Mouse (Mus musculus): ENCODE results near the gene 1700025C18Rik. TPM values are rescaled to one million over a fixed set of nuclear protein-coding genes. Genes with fewer than 3 reads are reported as not detected.
A peak's percentile ranks its signal among the peaks of the same experiment; 100 is the strongest.

1700025C18Rik gene
- polyA plus RNA-seq, 1 experiment from 2014 or later = not detected

GRCm38 (mm10) chr2:165055905-165056304 lies 34.6 kb downstream of the 1700025C18Rik start:
- 0 out of 2 replicates have a peak overlapping the region, but pooled peaks have one; percentile 33 for H3K27ac ChIP-seq (replicated peaks)
- H3K27me3 ChIP-seq (replicated peaks) = peaks cover 45% of the 10 kb centered on the region
- peak overlapping the region; percentile 48 for H3K4me3 ChIP-seq
- no peaks in the 10 kb centered on the region for H3K36me3 ChIP-seq
- H3K9ac ChIP-seq = peak overlapping the region; percentile 61
- peaks cover 17% of the 10 kb centered on the region for H3K4me1 ChIP-seq
- WGBS = 1% methylated on average over 7 of the region's 7 CpGs
- no peaks in the 10 kb centered on the region; the same call in 1 of the 2 replicates for H3K9me3 ChIP-seq
- H3K4me2 ChIP-seq = peak overlapping the region; percentile 69
- no peak for ATAC-seq (ENCODE audit: extremely low read depth, insufficient number of reproducible peaks, low FRiP score, low TSS enrichment)

- H3K9ac ChIP-seq = peak within 1 kb of the TSS; percentile 61
- peak within 1 kb of the TSS; percentile 48 for H3K4me3 ChIP-seq
- 10% methylated on average over 25 of the region's 25 CpGs for WGBS
- H3K27me3 ChIP-seq (replicated peaks) = peaks cover 50% of the 10 kb centered on the region
- H3K4me2 ChIP-seq = peak within 1 kb of the TSS; percentile 69
- no peaks in the 10 kb centered on the region for H3K36me3 ChIP-seq
- ATAC-seq (ENCODE audit: extremely low read depth, insufficient number of reproducible peaks, low FRiP score, low TSS enrichment) = 0 out of 2 replicates have a peak, but pooled peaks have one; percentile 59
- 0 out of 2 replicates have a peak within 1 kb of the TSS, but pooled peaks have one; percentile 33 for H3K27ac ChIP-seq (replicated peaks)
- H3K4me1 ChIP-seq = peaks cover 17% of the 10 kb centered on the region
- no peaks in the 10 kb centered on the region; the same call in 1 of the 2 replicates for H3K9me3 ChIP-seq
Measured at GRCm38 (mm10) chr2:165054888-165055852, 35.4 kb downstream of the 1700025C18Rik start, which contains the start of gene Cd40. TSS of gene Cd40 (plus strand) at chr2:165055627.

DNA sequence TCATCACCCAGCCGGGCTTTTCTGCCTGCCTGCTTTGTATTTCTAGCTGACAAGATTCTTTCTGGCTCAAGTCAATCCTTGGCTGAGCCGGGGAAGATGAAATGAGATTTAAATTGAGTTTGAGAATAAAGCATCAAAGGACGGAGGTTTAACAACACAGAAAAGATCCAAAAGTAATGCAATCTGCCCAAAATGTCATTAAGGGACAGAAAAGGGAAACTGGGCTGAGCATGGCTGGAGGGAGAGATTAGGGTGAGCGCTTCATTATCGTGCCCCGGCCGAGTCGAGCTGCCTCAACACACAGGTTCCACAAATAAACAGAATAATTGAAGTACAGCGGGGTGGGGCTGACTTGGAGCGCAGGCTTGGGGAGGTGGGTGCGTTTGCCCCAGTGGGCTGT lies 39.0 kb downstream of the 1700025C18Rik start:
- Histone ChIP-seq H3K9me3 (no peaks in the 10 kb centered on the region; the same call in 1 of the 2 replicates), H3K4me2 (no peak overlapping the region), H3K4me1 (peaks cover 17% of the 10 kb centered on the region), H3K36me3 (no peaks in the 10 kb centered on the region), H3K27me3 (replicated peaks) (peaks cover 39% of the 10 kb centered on the region), H3K4me3 (no peak overlapping the region), H3K27ac (replicated peaks) (no peak overlapping the region), H3K9ac (no peak overlapping the region)
- ATAC-seq (ENCODE audit: extremely low read depth, insufficient number of reproducible peaks, low FRiP score, low TSS enrichment) = no peak
- 36% methylated on average over 11 of the region's 11 CpGs for WGBS

DNA sequence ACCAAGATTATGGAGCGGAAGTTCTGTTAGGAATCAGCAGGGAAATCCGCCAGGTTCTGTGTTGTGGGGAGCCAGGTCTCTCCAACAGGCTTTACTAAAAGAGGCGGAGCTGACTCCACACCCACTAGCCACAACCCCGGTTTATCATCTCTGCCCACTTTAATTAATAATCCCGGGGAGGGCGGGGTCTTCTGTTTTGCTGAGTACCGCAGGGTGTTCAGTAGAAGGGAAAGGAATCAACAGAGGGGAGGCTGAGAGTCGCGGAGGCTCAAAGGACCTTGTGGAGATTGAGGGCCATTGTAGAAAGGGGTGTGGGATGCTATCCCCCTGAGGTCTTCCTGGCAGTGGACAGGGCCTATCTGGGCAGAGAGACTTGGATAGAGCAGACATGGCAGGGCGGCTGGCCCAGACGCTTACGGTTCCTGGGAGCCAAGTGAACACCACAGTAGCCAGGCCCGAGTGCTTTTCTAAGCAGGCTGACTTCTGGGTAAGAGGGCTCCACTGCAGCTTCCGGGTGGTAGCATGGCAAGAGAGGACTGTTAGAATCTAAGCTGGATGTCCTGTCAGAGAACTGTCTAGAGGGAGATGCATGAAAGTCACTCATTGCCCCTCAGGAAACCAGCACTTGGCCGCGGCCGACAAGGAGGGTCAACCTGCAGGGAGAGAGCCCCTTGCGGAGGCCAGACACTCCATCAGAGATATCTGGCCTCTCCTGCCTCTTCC lies 39.6 kb downstream of the 1700025C18Rik start:
- H3K4me1 ChIP-seq = peaks cover 12% of the 10 kb centered on the region
- no peaks in the 10 kb centered on the region for H3K36me3 ChIP-seq
- no peak overlapping the region for H3K4me2 ChIP-seq
- no peaks in the 10 kb centered on the region; the same call in 1 of the 2 replicates for H3K9me3 ChIP-seq
- no peak overlapping the region for H3K27ac ChIP-seq (replicated peaks)
- H3K27me3 ChIP-seq (replicated peaks) = peaks cover 33% of the 10 kb centered on the region
- H3K9ac ChIP-seq = no peak overlapping the region
- H3K4me3 ChIP-seq = no peak overlapping the region
- ATAC-seq (ENCODE audit: extremely low read depth, insufficient number of reproducible peaks, low FRiP score, low TSS enrichment) = no peak
- 68% methylated on average over 18 of the region's 18 CpGs for WGBS

DNA sequence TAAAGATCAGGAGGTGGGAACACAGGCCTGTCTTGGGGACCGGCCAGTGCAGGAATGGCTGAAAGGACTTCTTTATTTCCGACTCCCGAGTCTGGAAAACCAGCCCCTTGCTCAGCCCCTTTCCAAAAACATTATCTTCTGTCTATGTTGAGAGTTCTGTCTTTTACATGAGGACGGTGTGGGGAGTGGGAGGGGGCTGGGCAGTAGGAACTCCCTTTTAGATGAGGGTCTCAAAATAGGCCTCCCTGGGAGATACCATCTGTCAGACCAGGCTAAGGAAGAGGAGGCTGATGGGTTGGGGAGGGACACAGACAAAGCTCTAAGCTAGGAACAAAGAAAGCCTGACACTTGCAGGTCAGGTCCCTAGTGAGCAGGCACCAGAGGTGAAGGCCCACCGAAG lies 41.5 kb downstream of the 1700025C18Rik start:
- ATAC-seq (ENCODE audit: extremely low read depth, insufficient number of reproducible peaks, low FRiP score, low TSS enrichment) = no peak
- Histone ChIP-seq H3K4me2 (no peak overlapping the region), H3K9me3 (no peaks in the 10 kb centered on the region; the same call in 1 of the 2 replicates), H3K27me3 (replicated peaks) (peaks cover 20% of the 10 kb centered on the region), H3K9ac (no peak overlapping the region), H3K36me3 (no peaks in the 10 kb centered on the region), H3K4me1 (no peaks in the 10 kb centered on the region), H3K27ac (replicated peaks) (no peak overlapping the region), H3K4me3 (no peak overlapping the region)
- 40% methylated on average over 5 of the region's 5 CpGs for WGBS

- 59% methylated on average over 2 of the region's 2 CpGs for WGBS
- H3K36me3 ChIP-seq = no peaks in the 10 kb centered on the region
- H3K4me1 ChIP-seq = 0 out of 2 replicates have a peak, but pooled peaks cover 4% of the 10 kb centered on the region
- H3K9ac ChIP-seq = no peak overlapping the region
- H3K4me3 ChIP-seq = no peak overlapping the region
- no peak overlapping the region for H3K27ac ChIP-seq (replicated peaks)
- H3K27me3 ChIP-seq (replicated peaks) = peaks cover 12% of the 10 kb centered on the region; the same call in 1 of the 2 replicates
- no peak overlapping the region for H3K4me2 ChIP-seq
- no peaks in the 10 kb centered on the region for H3K9me3 ChIP-seq
- no peak for ATAC-seq (ENCODE audit: extremely low read depth, insufficient number of reproducible peaks, low FRiP score, low TSS enrichment)
Measured at GRCm38 (mm10) chr2:165043729-165044128, 46.8 kb downstream of the 1700025C18Rik start.

DNA sequence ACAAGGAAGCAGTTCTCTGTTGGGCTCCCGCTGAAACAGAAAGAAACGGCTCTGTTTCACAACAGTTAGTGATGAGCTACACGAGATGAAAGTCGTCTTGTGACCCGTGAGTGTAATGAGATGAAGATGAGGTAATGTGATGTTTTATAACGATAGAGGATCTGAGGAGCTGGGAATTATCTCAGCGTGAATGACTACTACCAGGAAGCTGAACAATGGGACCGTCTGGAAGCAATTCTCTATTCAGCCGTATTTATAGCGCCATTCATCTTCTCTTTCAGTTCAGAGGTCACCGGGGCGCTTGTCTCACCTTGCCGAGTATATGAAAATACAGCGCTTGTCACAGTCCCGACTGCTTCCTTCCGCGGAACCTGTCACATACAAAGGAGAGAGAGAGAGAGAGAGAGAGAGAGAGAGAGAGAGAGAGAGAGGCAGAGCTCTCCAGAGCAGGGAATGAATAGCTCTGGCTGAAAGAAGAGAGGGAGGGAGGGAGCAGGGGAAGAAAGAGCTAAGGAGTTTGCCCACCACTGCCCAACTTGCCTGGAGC lies 47.4 kb downstream of the 1700025C18Rik start:
- Histone ChIP-seq H3K27me3 (replicated peaks) (peaks cover 12% of the 10 kb centered on the region; the same call in 1 of the 2 replicates), H3K9me3 (no peaks in the 10 kb centered on the region), H3K36me3 (no peaks in the 10 kb centered on the region), H3K4me2 (peak overlapping the region; percentile 37), H3K9ac (no peak overlapping the region), H3K4me3 (no peak overlapping the region), H3K27ac (replicated peaks) (no peak overlapping the region), H3K4me1 (0 out of 2 replicates have a peak, but pooled peaks cover 4% of the 10 kb centered on the region)
- no peak for ATAC-seq (ENCODE audit: extremely low read depth, insufficient number of reproducible peaks, low FRiP score, low TSS enrichment)
- WGBS = 30% methylated on average over 17 of the region's 17 CpGs

DNA sequence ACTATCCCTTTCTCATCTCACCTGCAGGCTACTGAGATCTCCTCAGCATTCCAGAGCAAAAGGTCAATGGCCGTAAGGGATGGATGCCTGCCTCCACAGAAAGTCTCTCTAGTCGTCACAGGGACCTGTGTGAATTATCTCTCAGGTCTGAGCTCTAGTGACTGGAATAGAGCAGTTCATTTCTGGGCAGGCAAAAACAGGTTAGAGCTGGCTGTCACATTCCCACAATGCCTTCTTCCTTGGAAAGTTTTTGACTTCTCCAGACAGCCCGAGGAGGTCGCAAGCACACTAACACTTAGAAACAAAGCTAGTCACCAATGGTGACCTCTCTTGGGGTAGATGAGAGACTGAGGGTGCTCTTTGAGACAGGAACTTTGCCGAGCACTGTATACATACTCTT lies 48.4 kb downstream of the 1700025C18Rik start:
- H3K4me3 ChIP-seq = no peak overlapping the region
- 0 out of 2 replicates have a peak, but pooled peaks cover 4% of the 10 kb centered on the region for H3K4me1 ChIP-seq
- peaks cover 19% of the 10 kb centered on the region for H3K27me3 ChIP-seq (replicated peaks)
- no peak overlapping the region for H3K9ac ChIP-seq
- H3K36me3 ChIP-seq = no peaks in the 10 kb centered on the region
- ATAC-seq (ENCODE audit: extremely low read depth, insufficient number of reproducible peaks, low FRiP score, low TSS enrichment) = no peak
- 66% methylated on average over 5 of the region's 5 CpGs for WGBS
- no peaks in the 10 kb centered on the region for H3K9me3 ChIP-seq
- H3K4me2 ChIP-seq = no peak overlapping the region
- H3K27ac ChIP-seq (replicated peaks) = no peak overlapping the region

GRCm38 (mm10) chr2:165037415-165037814 lies 53.1 kb downstream of the 1700025C18Rik start:
- Histone ChIP-seq H3K4me1 (peaks cover 17% of the 10 kb centered on the region), H3K27ac (replicated peaks) (no peak overlapping the region), H3K9me3 (no peaks in the 10 kb centered on the region), H3K4me2 (no peak overlapping the region), H3K9ac (no peak overlapping the region), H3K36me3 (no peaks in the 10 kb centered on the region), H3K27me3 (replicated peaks) (peaks cover 15% of the 10 kb centered on the region), H3K4me3 (no peak overlapping the region)
- WGBS = 59% methylated on average over 4 of the region's 4 CpGs
- no peak for ATAC-seq (ENCODE audit: extremely low read depth, insufficient number of reproducible peaks, low FRiP score, low TSS enrichment)

- WGBS = 43% methylated on average over 5 of the region's 5 CpGs
- H3K4me2 ChIP-seq = peak overlapping the region; percentile 86
- H3K9ac ChIP-seq = peak overlapping the region; percentile 54; the same call in 1 of the 2 replicates
- H3K27me3 ChIP-seq (replicated peaks) = peaks cover 9% of the 10 kb centered on the region; the same call in 1 of the 2 replicates
- no peaks in the 10 kb centered on the region for H3K36me3 ChIP-seq
- H3K4me3 ChIP-seq = peak overlapping the region; percentile 94
- H3K27ac ChIP-seq (replicated peaks) = no peak overlapping the region
- H3K9me3 ChIP-seq = no peaks in the 10 kb centered on the region
- peaks cover 25% of the 10 kb centered on the region for H3K4me1 ChIP-seq
- no peak for ATAC-seq (ENCODE audit: extremely low read depth, insufficient number of reproducible peaks, low FRiP score, low TSS enrichment)
Measured at GRCm38 (mm10) chr2:165035058-165035431, 55.5 kb downstream of the 1700025C18Rik start.

Data from heart, embryonic 13.5 days (tissue).